Mouse (Mus musculus) cerebellum, adult 9-10 months (tissue): ENCODE measurements around the gene Trim41.

Source experiments
- DNase-seq: peaks from one replicate; pipeline ENCODE4 v3.0.0; 2022

Gene Trim41

GRCm38 (mm10) chr11:48788311-48789089 lies 28.7 kb downstream of the Trim41 start:
- DNase-seq, result peak; percentile 90

GRCm38 (mm10) chr11:48787455-48788211 lies 29.5 kb downstream of the Trim41 start:
- DNase-seq, result peak; percentile 51

GRCm38 (mm10) chr11:48782243-48782642 lies 34.9 kb downstream of the Trim41 start:
- DNase-seq, result no peak

- DNase-seq, result no peak
These were observed 37.7 kb downstream of the Trim41 start for GRCm38 (mm10) chr11:48779450-48779849.

- no peak for DNase-seq
These were observed 39.9 kb downstream of the Trim41 start for GRCm38 (mm10) chr11:48777303-48777702.

- DNase-seq, result no peak
These were observed 40.5 kb downstream of the Trim41 start for GRCm38 (mm10) chr11:48776664-48777063.

GRCm38 (mm10) chr11:48775483-48775882 lies 41.7 kb downstream of the Trim41 start:
- DNase-seq, result peak; percentile 54

- peak; percentile 55 for DNase-seq
These were observed 42.5 kb downstream of the Trim41 start for GRCm38 (mm10) chr11:48774443-48775298.

- no peak for DNase-seq
These were observed 45.5 kb downstream of the Trim41 start for GRCm38 (mm10) chr11:48771691-48772090.

GRCm38 (mm10) chr11:48767195-48767876 lies 49.8 kb downstream of the Trim41 start:
- no peak for DNase-seq

- DNase-seq, result no peak
These were observed 53.0 kb downstream of the Trim41 start for GRCm38 (mm10) chr11:48764119-48764518.

GRCm38 (mm10) chr11:48759021-48759420 lies 58.1 kb downstream of the Trim41 start:
- DNase-seq, result no peak
